Mouse (Mus musculus) spleen, adult 18-20 months (tissue): Measurements from ENCODE around the gene Olfr1513.
A peak's percentile ranks its signal among the peaks of the same experiment; 100 is the strongest.
"Not testable (repeated sequence)": the region's sequence is repeated elsewhere in the genome, so short reads cannot be mapped to it uniquely, and the experiment has no call there.

ENCODE experiments used
- DNase-seq, 2 experiments: peaks; one replicate each; pipeline ENCODE4 v3.0.0; 2022; ENCODE audit warnings: mixed read lengths in 2 of 2

Olfr1513 gene

GRCm38 (mm10) chr14:52356308-52356707, at the start of gene Olfr1513:
Olfr1513 (minus strand) TSS chr14:52356408.
- no peak for DNase-seq

GRCm38 (mm10) chr14:52397279-52397678, 41.1 kb upstream of the Olfr1513 start, which contains the start of gene Olfr1511:
Olfr1511 (minus strand) TSS chr14:52397379.
- DNase-seq: no peak

GRCm38 (mm10) chr14:52390084-52390848, 34.1 kb upstream of the Olfr1513 start:
- not testable (repeated sequence) for DNase-seq

DNA sequence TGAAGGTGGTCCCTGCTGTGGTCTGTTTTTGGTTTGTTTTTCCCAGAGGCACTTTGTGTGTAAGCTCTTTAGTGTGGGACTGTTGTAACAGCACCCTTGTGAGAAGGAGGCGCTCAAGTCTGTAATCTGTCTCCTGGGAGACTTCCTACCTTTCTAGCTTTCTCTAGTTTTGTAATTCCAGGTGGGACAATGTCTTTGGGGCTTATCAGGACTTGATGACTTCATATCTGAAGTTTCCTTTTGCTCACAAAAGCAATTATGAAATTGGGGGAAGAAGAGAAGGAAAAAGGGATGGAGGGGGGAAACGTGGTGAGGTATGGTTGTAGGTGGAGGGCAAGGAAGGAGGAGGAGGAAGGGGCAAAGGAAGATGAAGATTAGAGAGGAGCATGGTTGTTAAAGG, 22.9 kb upstream of the Olfr1513 start, which contains the start of gene Olfr1512:
Olfr1512 (minus strand) TSS at position 101 of the 400 bp plus-strand sequence.
- no peak for DNase-seq

GRCm38 (mm10) chr14:52368741-52369140, 12.5 kb upstream of the Olfr1513 start:
- no peak for DNase-seq

- DNase-seq: no peak
These were observed 16.7 kb downstream of the Olfr1513 start for GRCm38 (mm10) chr14:52339512-52339852.

DNA sequence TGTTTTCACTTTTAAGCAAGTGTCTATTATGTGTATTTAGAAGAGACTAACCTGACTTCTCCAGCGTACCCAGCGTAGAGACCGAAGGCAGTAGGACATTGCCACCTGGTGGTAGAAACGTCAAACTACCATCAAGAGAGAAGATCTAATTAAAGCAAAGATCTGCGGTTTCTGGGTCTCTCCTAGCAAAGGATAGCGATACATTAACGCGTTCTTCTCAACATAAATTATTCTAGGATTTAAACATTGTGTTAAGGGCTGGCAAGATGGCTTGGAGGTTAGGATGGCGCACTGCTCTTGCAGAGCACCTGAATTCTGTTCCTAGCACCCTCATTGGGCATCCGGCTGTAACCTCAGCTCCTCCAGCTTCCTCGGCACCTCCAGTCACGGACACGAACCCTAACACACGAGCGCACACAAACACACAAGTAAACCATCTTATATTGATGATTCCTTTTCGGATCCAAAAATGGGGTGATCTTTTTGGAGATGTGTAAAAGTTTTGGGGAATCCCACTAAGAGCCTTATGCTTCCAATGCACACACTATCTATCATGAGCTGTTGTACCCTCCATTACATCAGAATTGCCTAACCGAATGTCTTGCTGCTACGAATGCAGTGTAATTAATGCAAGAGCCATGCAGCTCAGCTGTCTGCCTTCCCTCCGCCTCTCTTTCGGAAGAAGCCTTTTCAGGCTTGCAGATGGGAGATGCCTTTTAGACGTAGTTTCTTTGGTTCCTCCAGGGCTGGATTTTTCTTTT, 17.3 kb downstream of the Olfr1513 start:
- DNase-seq: peak in 1 of 2 experiments; percentile 35

DNA sequence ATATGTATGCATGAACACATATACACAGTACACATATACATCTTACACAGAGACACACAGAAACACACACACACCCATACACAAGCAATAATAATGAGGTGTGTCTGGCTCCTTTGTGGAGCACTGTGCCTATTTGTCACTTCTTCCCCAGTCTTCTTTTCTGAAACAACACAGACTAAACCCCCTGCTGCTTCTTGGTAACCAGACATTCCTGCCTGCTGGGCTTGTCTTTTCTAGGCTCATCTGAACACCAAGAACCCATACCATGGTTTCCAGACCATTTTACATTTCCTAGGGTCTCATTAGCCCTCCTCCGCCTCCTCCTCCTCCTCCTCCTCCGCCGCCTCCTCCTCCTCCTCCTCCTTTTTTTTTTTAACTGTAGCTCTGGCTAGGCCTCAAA, 24.0 kb downstream of the Olfr1513 start:
- no peak for DNase-seq

DNA sequence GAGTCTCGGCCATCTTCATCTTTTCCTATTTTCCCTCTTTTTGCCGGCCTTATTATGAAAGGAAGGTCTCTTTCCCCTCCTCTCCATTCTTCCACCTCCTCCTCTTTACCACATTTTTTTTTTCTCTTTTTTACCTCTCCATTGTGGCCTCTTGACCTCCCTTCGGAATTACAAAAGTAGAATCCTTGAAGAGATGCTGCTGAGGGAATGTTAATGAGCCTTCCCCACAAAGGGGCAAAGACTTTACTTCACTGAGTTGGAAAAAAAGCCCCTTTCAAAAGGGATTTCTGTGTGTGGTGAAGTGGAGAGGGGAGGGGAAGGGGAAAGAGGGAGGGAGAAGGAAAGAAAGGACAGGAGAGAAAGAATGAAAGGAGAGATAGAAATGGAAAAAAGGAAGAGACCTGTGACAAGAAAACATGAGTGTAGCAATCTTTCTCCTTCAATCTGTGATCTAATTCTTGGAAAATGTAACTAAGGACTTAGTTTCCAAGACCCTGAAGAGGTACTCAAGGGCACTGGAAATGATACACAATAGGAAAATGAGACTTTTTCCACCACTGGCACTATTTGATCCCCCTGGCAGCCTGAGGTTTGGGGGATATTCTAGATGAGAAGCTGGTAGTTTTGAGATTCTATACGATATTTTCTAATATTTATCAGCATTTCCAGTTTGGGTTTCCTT, 25.0 kb downstream of the Olfr1513 start:
- DNase-seq: no peak

GRCm38 (mm10) chr14:52327910-52328812, 28.0 kb downstream of the Olfr1513 start, which contains the start of gene Sall2:
Sall2 (minus strand) TSS chr14:52328762.
- no peak for DNase-seq

- DNase-seq: no peak
These were observed 28.8 kb downstream of the Olfr1513 start for GRCm38 (mm10) chr14:52327375-52327901.

DNA sequence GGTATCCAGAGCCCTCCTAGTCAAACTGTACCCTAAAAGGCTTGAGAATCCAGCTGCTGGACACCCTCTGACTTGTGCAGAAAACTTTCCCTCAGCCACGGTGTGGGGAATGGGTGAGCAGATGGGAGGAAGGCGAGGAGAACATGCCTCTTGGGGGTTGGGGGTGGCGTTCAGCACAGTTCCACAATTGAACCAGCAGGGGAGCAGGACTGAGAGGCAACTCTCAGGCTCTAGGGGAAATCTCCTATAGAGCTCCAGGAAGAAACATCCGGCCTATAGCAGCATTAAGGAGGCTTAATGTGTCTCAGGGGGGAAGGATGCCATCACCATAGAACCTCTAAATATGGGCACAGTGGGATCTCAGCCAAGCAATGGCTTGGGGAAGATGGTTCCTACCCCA, 30.3 kb downstream of the Olfr1513 start:
- no peak for DNase-seq

DNA sequence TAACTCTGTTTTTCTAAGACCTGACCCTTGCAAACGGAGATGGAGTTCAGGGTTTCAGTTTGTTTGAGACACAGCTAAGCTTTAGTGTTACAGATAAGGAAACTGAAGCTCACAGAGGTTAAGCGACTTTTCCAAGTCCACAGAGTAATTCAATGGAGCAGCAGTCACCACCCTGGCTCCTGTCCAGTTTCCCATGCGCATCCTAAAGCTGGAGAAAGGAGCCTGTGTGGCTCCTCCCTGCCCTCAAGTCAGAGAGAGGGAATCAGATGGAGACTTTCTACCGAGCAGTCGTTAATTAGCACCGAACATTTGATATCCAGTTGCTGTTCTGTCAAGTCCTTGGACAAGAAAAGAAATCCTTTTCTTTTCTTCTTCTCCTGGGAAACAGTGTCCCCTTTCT, 36.8 kb downstream of the Olfr1513 start:
- no peak for DNase-seq

- no peak for DNase-seq
These were observed 39.6 kb downstream of the Olfr1513 start for GRCm38 (mm10) chr14:52316441-52317225.

- DNase-seq: peak in 1 of 2 experiments; percentile 33
These were observed 40.3 kb downstream of the Olfr1513 start for GRCm38 (mm10) chr14:52315792-52316440.

- DNase-seq: no peak
These were observed 40.9 kb downstream of the Olfr1513 start for GRCm38 (mm10) chr14:52315283-52315780.

DNA sequence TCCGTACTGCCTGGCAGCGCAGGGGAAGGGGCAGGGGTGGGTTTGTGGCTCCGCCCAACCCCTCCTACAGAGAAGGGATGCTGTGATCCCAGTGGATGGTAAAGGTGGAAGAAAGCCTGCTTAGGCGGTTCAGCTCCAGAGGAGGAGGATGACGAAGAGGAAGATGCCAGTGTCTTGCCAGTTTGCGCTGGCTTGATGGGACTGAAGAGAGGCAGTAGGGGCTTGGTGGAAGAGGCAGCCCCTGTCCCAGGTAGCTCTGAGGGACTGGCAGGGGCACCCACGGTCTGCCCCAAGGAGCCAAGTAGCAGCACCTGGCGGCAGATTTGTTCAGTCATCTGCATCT, 41.4 kb downstream of the Olfr1513 start:
- no peak for DNase-seq

DNA sequence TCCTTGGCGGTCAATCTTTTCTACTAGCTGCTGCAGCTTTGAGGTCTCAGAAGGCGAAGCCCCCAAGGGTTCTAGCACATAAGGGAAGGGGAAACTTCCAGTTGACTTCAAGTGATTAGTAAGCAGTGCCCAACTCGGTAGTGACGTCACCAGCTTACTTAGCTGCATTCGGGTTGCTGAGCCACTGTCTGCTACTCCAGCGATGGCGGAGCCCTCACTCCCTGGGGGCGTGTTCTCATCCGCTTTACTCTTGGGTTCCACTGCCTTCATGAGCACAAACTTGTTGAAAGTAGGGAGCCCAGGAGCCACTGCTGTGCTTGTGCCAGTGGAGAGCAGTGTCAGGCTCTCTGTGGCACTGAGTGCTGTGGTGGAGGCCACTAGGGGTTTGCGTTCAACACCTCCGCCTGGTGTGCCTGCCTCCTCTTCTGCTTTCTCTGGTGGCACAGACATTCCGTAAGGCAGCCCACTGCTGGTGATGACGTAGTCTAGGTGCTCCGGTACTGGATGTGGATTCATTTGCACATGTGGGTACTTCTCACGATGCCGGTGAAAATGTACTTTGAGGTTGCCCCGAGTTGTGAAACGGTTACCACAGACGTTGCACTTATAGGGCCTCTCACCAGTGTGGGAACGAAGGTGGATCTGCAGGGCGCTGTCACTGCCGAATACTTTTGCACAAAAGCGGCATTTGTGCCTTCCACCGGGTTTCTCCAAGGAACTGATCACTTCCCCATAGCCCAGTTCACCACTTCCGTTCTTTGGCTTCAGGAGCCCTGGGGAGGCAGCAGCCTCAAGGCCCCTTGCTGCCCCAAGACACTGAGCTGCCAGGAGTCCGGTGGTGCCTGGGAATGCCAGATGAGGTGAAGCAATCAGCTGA, 42.0 kb downstream of the Olfr1513 start:
- no peak for DNase-seq

DNA sequence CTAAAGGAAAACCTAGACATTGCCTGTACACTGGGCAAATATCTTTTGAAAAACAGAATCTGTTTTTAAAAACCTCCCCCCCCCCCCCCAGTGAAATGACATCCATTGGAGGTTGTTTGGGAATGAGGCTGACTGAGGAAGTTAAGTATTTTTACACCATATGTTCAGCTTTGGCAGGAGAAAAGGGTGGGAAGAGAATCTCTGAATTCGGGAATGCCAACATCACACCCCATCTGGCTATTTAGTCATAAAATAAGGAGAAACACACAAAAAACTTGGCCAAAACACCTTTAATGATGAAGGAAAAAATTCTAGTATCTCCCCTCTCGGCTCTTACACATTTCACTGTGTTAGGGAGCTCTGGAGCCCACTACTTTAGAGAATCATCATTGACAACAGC, 45.3 kb downstream of the Olfr1513 start:
- DNase-seq: no peak
